Mouse (Mus musculus): ENCODE measurements around the gene Nf1. TPM values are rescaled to one million over a fixed set of nuclear protein-coding genes. Genes with fewer than 3 reads are reported as not detected.

Gene Nf1
- polyA plus RNA-seq, 1 experiment, result 14.9 TPM

DNA sequence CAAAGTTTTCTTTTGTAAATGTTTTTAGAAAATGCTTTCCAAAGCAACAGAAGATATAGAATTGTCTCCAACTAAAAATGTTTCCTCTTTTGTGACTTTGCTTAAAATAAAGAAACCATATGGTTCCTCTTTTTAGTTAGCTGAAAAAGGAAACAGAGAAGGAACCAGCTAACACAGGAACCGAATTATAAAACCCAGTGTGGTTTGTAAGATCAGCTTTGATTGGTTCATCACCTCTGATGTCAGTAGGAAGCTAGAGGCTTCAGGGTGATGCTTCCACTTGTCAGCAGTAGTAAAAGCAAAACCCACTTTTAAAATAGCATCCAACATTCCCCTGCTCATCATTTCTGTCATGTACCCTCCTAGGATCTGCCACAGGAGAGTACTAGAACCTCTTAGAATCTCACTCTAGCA is 180.4 kb downstream of the Nf1 start:
- Histone ChIP-seq H3K4me3 (replicated peaks; ENCODE audit: extremely low read depth, low read depth, low read length) (no peak overlapping the region), H3K4me1 (ENCODE audit: control insufficient read depth, insufficient read depth, low read length) (no peaks in the 10 kb centered on the region)
- no peak for TF ChIP-seq POLR2A (IDR thresholded peaks at IDR 0.05; ENCODE audit: borderline replicate concordance, extremely low read depth, low read depth, low read length)
- no peak for TF ChIP-seq CTCF (IDR thresholded peaks at IDR 0.05; ENCODE audit: insufficient read depth, low read length)
- no peak for DNase-seq
- WGBS, result 63% methylated on average over 1 of the region's 1 CpGs

DNA sequence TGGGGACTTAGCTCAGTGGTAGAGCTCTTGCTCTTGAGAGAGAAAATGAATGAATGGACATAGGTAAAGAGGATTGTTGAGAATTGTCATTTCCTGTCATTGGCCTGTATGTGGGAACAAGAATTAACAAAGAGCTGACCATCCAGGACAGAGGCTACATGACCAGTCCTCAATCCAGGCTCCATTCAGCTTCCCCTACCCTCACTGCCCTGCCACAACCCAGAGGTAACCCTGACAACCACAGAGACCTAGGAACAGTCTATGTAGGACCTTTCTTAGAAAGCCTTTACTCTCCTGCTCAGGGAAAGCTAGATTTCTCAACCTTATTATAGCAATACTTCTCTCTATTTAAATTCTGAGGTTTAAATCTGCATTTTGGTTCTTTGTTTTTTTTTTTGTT is 181.3 kb downstream of the Nf1 start:
- TF ChIP-seq CTCF (IDR thresholded peaks at IDR 0.05; ENCODE audit: insufficient read depth, low read length) (no peak), POLR2A (IDR thresholded peaks at IDR 0.05; ENCODE audit: borderline replicate concordance, extremely low read depth, low read depth, low read length) (no peak)
- DNase-seq, result no peak
- no peaks in the 10 kb centered on the region for H3K4me1 ChIP-seq (ENCODE audit: control insufficient read depth, insufficient read depth, low read length)
- H3K4me3 ChIP-seq (replicated peaks; ENCODE audit: extremely low read depth, low read depth, low read length), result no peak overlapping the region

DNA sequence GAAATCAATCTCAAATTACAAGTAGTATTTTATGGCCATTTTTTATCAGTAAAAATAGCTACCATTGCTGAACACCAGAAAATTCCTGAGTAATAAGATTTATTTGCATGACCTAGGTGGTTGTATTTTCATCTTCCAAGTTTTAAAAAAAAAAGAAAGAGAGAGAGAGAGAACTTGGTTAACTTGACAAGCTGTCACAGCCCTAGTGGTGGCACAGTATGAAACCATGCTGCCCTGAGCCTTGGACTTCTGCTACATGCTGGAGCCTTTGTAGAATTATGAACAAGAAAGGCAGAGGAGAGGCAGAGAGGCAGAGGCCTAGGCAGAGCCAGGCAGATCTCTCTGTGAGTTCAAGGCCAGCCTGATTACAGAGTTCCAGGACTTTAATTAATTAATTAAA is 182.4 kb downstream of the Nf1 start:
- Histone ChIP-seq H3K4me3 (replicated peaks; ENCODE audit: extremely low read depth, low read depth, low read length) (peak overlapping the region; percentile 10), H3K4me1 (ENCODE audit: control insufficient read depth, insufficient read depth, low read length) (no peaks in the 10 kb centered on the region)
- no peak for DNase-seq
- TF ChIP-seq POLR2A (IDR thresholded peaks at IDR 0.05; ENCODE audit: borderline replicate concordance, extremely low read depth, low read depth, low read length) (no peak), CTCF (IDR thresholded peaks at IDR 0.05; ENCODE audit: insufficient read depth, low read length) (no peak)

DNA sequence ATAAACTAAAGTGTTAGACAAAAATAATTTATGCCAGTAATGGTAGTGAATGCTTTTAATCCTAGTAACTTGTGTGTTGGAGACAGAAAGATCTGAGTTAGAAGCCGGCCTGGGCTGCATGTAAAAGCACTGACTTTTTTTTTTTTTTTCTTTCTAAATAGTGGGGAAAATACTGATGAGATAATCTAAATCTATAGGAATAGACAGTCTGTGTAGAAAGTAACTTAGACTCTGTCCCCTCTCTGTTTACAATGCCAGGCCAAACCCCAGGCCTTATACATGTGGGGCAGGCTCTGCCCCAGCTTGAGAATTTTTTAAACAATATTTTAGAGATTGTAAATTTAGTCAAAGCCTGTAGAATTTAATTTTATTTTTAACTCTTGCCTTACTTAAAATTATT is 183.5 kb downstream of the Nf1 start:
- WGBS, result 83% methylated on average over 1 of the region's 1 CpGs
- DNase-seq, result no peak
- no peak for TF ChIP-seq CTCF (IDR thresholded peaks at IDR 0.05; ENCODE audit: insufficient read depth, low read length)
- TF ChIP-seq POLR2A (IDR thresholded peaks at IDR 0.05; ENCODE audit: borderline replicate concordance, extremely low read depth, low read depth, low read length), result no peak
- H3K4me1 ChIP-seq (ENCODE audit: control insufficient read depth, insufficient read depth, low read length), result peaks cover 2% of the 10 kb centered on the region; the same call in 1 of the 2 replicates
- H3K4me3 ChIP-seq (replicated peaks; ENCODE audit: extremely low read depth, low read depth, low read length), result no peak overlapping the region

DNA sequence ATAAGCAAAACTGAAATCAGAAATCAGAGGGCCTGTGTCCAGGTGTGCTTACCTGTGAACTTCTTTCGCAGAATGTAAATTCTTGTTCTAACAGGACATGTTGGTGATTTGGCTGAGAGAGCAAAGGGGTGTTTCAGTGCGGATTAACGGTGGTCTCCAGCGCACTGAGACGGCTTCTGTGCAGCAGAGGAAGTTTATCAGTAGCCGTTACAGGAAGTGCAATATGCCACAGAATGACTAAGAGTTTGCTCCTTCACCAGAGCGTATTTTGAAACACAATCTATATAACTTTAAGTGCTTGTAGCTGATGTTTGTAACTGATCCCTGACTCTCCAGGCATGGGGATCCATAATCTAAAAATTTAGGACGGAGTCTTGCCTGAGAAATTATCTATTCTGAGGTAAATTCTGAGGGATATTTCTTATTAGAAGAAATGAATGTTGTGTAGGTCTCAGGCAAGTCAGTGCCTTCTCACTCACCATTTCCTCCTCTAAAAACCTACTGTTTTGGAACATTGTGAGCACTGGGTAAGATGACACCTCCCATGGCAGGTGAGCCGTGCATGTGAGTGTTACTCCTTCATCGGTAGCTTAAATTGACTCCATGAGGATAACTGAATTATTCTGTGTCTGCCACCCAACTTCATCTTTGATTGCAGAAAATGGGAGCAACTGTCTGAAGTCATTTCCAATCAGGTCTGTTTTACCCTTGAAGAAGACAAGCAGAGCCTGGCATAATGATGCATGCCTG is 184.2 kb downstream of the Nf1 start, which contains the start of gene Evi2b:
TSS of gene Evi2b (minus strand) at position 203 of the 750 bp plus-strand sequence.
- WGBS, result 51% methylated on average over 10 of the region's 10 CpGs
- H3K4me3 ChIP-seq (replicated peaks; ENCODE audit: extremely low read depth, low read depth, low read length), result peak within 1 kb of the TSS; percentile 56

DNA sequence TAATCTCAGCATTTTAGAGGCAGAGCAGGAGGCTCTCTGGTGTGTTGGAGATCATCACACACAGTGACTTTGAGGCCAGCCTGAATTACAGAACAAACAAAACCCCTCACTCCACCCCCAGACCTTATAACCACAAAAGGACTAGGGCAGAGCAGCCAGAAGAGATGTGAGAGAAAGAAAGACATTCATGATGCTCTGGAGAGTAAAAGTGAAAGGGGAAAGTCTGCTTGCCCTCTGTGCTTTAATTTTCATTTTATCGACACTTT is 184.8 kb downstream of the Nf1 start:
- peaks cover 2% of the 10 kb centered on the region; the same call in 1 of the 2 replicates for H3K4me1 ChIP-seq (ENCODE audit: control insufficient read depth, insufficient read depth, low read length)
- no peak overlapping the region for H3K4me3 ChIP-seq (replicated peaks; ENCODE audit: extremely low read depth, low read depth, low read length)
- WGBS, result 73% methylated on average over 1 of the region's 1 CpGs
- DNase-seq, result no peak
- TF ChIP-seq CTCF (IDR thresholded peaks at IDR 0.05; ENCODE audit: insufficient read depth, low read length) (no peak), POLR2A (IDR thresholded peaks at IDR 0.05; ENCODE audit: borderline replicate concordance, extremely low read depth, low read depth, low read length) (no peak)

More for the DNA sequence above, 184.2 kb downstream of the Nf1 start, which contains the start of gene Evi2b:
- TF ChIP-seq CTCF (IDR thresholded peaks at IDR 0.05; ENCODE audit: insufficient read depth, low read length), result no peak
- peak; percentile 46; the same call in 1 of the 2 replicates for TF ChIP-seq POLR2A (IDR thresholded peaks at IDR 0.05; ENCODE audit: borderline replicate concordance, extremely low read depth, low read depth, low read length)
- DNase-seq, result no peak
- H3K4me1 ChIP-seq (ENCODE audit: control insufficient read depth, insufficient read depth, low read length), result peaks cover 2% of the 10 kb centered on the region; the same call in 1 of the 2 replicates

DNA sequence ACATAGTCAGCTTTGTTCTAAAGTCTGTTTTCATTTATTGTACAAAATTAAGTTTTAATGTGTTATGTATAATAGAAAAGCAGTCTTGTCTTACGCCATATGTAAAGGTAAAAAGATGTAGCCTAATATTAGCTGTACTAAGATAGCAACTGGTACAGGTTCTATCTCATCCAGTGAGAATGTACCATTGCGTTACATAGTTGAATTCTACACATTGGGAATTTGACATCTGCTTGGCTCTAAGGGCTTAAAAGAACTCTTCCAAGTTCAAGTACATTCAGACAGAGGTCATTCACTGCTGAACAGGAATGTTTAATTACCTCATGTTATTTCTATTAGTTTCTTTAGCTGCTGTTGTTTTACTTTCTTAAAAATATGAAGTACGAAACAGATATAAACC is 187.1 kb downstream of the Nf1 start:
- no peak for DNase-seq
- WGBS, result 85% methylated on average over 3 of the region's 3 CpGs
- TF ChIP-seq CTCF (IDR thresholded peaks at IDR 0.05; ENCODE audit: insufficient read depth, low read length) (no peak), POLR2A (IDR thresholded peaks at IDR 0.05; ENCODE audit: borderline replicate concordance, extremely low read depth, low read depth, low read length) (no peak)

DNA sequence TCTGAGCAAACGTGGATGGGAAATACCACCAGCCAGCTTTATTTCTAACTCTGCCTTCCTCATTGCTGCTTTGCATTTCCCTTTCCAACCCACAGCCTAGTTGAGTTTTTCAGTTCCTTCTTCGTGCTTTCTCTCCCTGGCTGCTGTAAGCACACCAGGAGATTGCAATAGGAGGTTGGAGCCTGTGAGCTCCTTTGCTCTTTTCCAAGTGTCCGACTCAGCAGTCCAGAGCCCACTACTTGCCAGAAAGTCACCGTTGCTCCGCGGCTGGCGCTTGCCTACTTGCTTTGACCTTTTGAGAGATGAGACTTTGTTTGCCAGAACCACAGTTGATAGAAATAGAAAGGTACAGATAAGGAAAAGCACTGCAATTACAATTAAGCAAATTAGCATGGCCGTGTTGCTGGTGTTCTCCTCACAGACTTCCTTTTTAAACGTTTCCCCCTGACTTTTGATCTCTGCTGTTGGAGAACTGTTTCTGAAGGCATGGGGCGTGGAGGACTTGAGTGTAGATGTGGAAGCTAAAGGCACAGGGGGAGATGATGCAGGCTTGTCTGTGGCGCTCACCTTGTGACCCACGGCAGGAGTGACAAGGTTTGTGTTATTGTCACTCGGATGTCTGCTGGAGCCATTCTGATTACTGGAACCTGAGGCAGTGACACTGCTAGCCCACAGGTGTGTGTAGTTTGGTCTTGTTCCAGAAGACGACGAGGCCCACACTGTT is 187.7 kb downstream of the Nf1 start:
- TF ChIP-seq CTCF (IDR thresholded peaks at IDR 0.05; ENCODE audit: insufficient read depth, low read length) (no peak), POLR2A (IDR thresholded peaks at IDR 0.05; ENCODE audit: borderline replicate concordance, extremely low read depth, low read depth, low read length) (no peak)
- DNase-seq, result peak; percentile 14
- Histone ChIP-seq H3K4me1 (ENCODE audit: control insufficient read depth, insufficient read depth, low read length) (peaks cover 2% of the 10 kb centered on the region; the same call in 1 of the 2 replicates), H3K4me3 (replicated peaks; ENCODE audit: extremely low read depth, low read depth, low read length) (no peak overlapping the region)
- 59% methylated on average over 15 of the region's 15 CpGs for WGBS

More for the DNA sequence above, 187.1 kb downstream of the Nf1 start:
- Histone ChIP-seq H3K4me1 (ENCODE audit: control insufficient read depth, insufficient read depth, low read length) (peaks cover 2% of the 10 kb centered on the region; the same call in 1 of the 2 replicates), H3K4me3 (replicated peaks; ENCODE audit: extremely low read depth, low read depth, low read length) (no peak overlapping the region)

DNA sequence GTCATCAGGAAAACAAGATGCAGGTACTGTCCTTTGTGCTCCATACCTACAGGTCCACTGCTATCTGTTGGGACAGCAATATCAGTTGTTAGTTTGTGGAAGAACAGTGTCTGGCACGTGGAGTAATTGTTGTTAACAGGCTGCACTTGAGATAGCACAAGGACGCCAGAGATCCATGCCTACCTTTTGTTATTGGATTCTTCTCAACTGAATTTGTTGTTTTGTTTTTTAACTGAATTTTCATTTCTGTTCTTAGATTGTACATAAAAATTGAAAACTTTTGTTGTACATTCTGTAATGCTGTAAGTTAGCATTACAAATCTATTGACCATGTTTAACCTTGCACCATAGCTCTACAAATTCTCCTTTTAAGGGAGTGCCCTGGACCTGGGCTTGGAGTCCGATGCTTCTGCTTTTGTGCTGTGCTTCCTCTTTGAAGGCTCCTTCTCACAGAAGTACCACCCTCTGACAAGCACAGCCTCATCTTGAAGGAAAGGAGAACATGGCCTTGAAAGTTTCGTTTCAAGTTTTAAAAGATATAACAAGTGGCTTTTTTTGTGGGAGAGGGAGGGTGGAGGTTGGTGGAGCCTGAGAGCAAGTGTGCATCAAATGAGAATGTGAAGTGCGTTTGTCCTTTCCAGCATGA is 188.4 kb downstream of the Nf1 start:
- DNase-seq, result no peak
- TF ChIP-seq CTCF (IDR thresholded peaks at IDR 0.05; ENCODE audit: insufficient read depth, low read length) (no peak), POLR2A (IDR thresholded peaks at IDR 0.05; ENCODE audit: borderline replicate concordance, extremely low read depth, low read depth, low read length) (no peak)
- Histone ChIP-seq H3K4me1 (ENCODE audit: control insufficient read depth, insufficient read depth, low read length) (peaks cover 2% of the 10 kb centered on the region; the same call in 1 of the 2 replicates), H3K4me3 (replicated peaks; ENCODE audit: extremely low read depth, low read depth, low read length) (no peak overlapping the region)
- WGBS, result 69% methylated on average over 5 of the region's 5 CpGs
